Mouse (Mus musculus) kidney, postnatal 0 days (tissue): ENCODE measurements around the gene Cdk6. TPM values are rescaled to one million over a fixed set of nuclear protein-coding genes. Genes with fewer than 3 reads are reported as not detected.
"Not testable (repeated sequence)": the region's sequence is repeated elsewhere in the genome, so short reads cannot be mapped to it uniquely, and the experiment has no call there.

Experiments used
- ATAC-seq: fragments of 200-750 bp; cut with Nextera tagmentation; replicated peaks from 2 replicates; pipeline ENCODE4 v1.8.0; 2017; ENCODE audit warnings: low read depth, moderate number of reproducible peaks, moderate TSS enrichment, moderate library complexity; ENCODE audit not compliant: low FRiP score
- DNase-seq: peaks from one replicate; pipeline ENCODE4 v3.0.0-alpha.2; 2016; ENCODE audit warnings: low spot score
- H3K27ac ChIP-seq: fragments of 300-500 bp; sonication (generic); 2 replicates; pipeline ENCODE4 v1.5.1; 2014; ENCODE audit warnings: mild to moderate bottlenecking
- H3K27me3 ChIP-seq: fragments of 300-500 bp; sonication (generic); 2 replicates; pipeline ENCODE4 v1.6.1; 2014; ENCODE audit warnings: low read length, mixed read lengths; ENCODE audit not compliant: insufficient read depth
- H3K36me3 ChIP-seq: fragments of 300-500 bp; sonication (generic); 2 replicates; pipeline ENCODE4 v1.6.1; 2014; ENCODE audit warnings: low read length, mixed read lengths; ENCODE audit not compliant: insufficient read depth
- H3K4me1 ChIP-seq: fragments of 300-500 bp; sonication (generic); replicated peaks from 2 replicates; pipeline ENCODE4 v1.6.1; 2014; ENCODE audit warnings: antibody characterized with exemption, low read length, mixed read lengths; ENCODE audit not compliant: insufficient read depth
- H3K4me2 ChIP-seq: fragments of 300-500 bp; sonication (generic); 2 replicates; pipeline ENCODE4 v1.6.1; 2014; ENCODE audit warnings: mild to moderate bottlenecking, low read length, moderate library complexity, mixed read lengths
- H3K4me3 ChIP-seq: fragments of 300-500 bp; sonication (generic); replicated peaks from 2 replicates; pipeline ENCODE4 v1.5.1; 2014; ENCODE audit warnings: low read depth, low read length
- H3K9ac ChIP-seq: fragments of 300-500 bp; sonication (generic); 2 replicates; pipeline ENCODE4 v1.6.1; 2014; ENCODE audit warnings: low read depth, low read length
- H3K9me3 ChIP-seq: fragments of 300-500 bp; sonication (generic); replicated peaks from 2 replicates; pipeline ENCODE4 v1.6.1; 2016; ENCODE audit warnings: low read length, inconsistent platforms, mixed read lengths
- CTCF ChIP-seq: IDR thresholded peaks from 2 replicates; pipeline ENCODE4 v1.5.1; 2016; ENCODE audit warnings: antibody characterized with exemption, low read depth, mild to moderate bottlenecking, moderate library complexity
- WGBS: fragments of 180-500 bp; shearing (Covaris S2); extraction: QIAGEN DNeasy Blood & Tissue Kit; methylation state at CpG from one replicate; pipeline ENCODE4 v1.1.7; 2014; 5-methylcytosine and 5-hydroxymethylcytosine counted together
- polyA plus RNA-seq: library from polyadenylated mRNA; unstranded; fragments of >200 nt; fragmentation: Nextera tagmentation; extraction: Ambion mirVana; gene quantifications from 2 replicates; pipeline ENCODE4 v1.2.1, GENCODE M21; 2015

Cdk6 gene
- polyA plus RNA-seq, 1 experiment from 2014 or later: 20.1 TPM

- Histone ChIP-seq H3K36me3 (no peaks in the 10 kb centered on the region), H3K4me2 (no peak overlapping the region), H3K4me3 (no peak overlapping the region), H3K27ac (no peak overlapping the region), H3K9ac (no peak overlapping the region), H3K27me3 (no peaks in the 10 kb centered on the region), H3K9me3 (no peaks in the 10 kb centered on the region), H3K4me1 (no peaks in the 10 kb centered on the region)
- WGBS: 52% methylated on average over 1 of the region's 1 CpGs
- ATAC-seq (no peak), DNase-seq (no peak)
- no peak for TF ChIP-seq CTCF
Measured at GRCm38 (mm10) chr5:3329361-3329760, 11.9 kb upstream of the Cdk6 start.

DNA sequence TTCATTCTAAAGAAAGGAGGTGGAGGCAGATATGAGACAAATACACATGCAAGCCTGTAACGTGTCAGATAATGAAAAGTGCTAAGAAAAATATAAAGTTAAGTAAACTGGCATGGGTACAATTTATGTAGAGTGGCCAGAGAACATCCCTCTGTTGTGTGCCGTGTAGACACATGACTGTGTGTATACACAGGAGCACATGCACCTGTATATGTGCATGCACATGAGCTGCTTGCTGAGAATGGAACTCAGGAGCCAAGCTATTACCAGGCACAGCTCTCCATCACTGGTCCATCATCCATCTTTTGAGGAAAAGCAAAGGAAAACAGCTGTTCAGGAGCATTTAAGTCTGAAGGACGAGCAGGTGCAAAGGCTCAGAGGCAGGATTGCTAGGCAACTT lies 10.4 kb upstream of the Cdk6 start:
- Histone ChIP-seq H3K27me3 (no peaks in the 10 kb centered on the region), H3K36me3 (no peaks in the 10 kb centered on the region), H3K4me3 (no peak overlapping the region), H3K9me3 (no peaks in the 10 kb centered on the region), H3K4me1 (no peaks in the 10 kb centered on the region), H3K9ac (no peak overlapping the region), H3K27ac (no peak overlapping the region), H3K4me2 (no peak overlapping the region)
- no peak for ATAC-seq
- 63% methylated on average over 3 of the region's 3 CpGs for WGBS
- no peak for DNase-seq
- no peak for TF ChIP-seq CTCF

DNA sequence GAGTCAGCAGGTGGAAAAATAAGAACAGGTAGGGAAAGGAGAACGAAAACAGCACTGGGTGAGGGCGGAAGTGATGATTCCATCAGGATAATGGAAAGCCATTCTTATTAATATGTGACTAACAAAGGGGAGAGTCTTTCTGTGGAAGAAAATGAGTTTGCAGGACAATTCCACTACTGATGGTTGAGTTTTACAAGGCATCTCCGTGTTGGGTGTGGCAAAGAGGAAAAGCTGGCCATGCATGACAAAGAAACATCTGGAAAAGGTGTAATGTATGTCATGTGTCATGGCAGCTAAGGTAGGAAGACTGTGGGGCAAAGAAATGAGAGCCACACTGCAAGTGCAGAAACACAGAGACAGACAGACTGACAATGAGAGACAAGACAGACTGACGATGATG lies 8.3 kb upstream of the Cdk6 start:
- ATAC-seq, H3K27ac ChIP-seq, H3K4me2 ChIP-seq, H3K4me1 ChIP-seq, H3K9ac ChIP-seq, DNase-seq, H3K9me3 ChIP-seq, H3K36me3 ChIP-seq, H3K27me3 ChIP-seq, H3K4me3 ChIP-seq: not testable (repeated sequence)
- WGBS: 81% methylated on average over 4 of the region's 4 CpGs

DNA sequence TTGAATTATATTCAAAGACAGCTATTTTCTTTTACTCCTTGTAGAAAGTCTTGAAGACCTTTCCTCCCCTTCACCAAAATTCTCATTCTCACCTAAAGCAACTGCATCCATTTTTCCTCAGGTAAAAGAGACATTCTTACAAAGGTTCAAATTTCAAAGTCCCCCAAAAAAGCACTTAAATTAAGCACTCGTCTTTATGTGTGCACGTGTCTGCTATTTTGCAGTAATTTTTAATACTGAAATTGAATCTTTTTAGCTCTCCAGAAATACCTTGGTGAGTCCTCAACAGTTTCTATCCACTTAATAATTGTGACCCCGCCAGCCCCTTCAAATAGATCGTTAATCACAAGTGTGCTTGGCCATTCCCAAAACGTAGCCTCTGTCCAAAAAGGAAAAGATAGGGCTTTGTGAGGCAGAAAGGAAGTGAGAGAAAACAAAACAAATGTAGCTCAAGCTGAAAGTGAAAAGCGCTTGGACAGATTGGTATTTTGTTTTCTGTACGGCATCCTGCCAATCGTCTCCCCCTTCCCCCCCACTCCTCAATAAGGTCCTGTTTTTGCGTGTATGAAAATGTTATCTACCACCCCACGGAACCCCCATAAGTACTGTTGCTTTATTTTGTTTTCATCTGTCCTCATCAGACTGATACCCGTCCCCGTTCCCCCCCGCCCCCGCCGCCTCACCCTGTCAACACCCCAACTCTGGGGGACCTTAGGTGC lies 786 bp upstream of the Cdk6 start:
- H3K36me3 ChIP-seq, H3K27me3 ChIP-seq, DNase-seq, H3K9me3 ChIP-seq, H3K4me1 ChIP-seq, ATAC-seq: not testable (repeated sequence)
- Histone ChIP-seq H3K9ac (peak overlapping the region; percentile 63), H3K27ac (0 out of 2 replicates have a peak overlapping the region, but pooled peaks have one; percentile 5), H3K4me3 (peak overlapping the region; percentile 66), H3K4me2 (peak overlapping the region; percentile 68)
- 3% methylated on average over 15 of the region's 15 CpGs for WGBS

DNA sequence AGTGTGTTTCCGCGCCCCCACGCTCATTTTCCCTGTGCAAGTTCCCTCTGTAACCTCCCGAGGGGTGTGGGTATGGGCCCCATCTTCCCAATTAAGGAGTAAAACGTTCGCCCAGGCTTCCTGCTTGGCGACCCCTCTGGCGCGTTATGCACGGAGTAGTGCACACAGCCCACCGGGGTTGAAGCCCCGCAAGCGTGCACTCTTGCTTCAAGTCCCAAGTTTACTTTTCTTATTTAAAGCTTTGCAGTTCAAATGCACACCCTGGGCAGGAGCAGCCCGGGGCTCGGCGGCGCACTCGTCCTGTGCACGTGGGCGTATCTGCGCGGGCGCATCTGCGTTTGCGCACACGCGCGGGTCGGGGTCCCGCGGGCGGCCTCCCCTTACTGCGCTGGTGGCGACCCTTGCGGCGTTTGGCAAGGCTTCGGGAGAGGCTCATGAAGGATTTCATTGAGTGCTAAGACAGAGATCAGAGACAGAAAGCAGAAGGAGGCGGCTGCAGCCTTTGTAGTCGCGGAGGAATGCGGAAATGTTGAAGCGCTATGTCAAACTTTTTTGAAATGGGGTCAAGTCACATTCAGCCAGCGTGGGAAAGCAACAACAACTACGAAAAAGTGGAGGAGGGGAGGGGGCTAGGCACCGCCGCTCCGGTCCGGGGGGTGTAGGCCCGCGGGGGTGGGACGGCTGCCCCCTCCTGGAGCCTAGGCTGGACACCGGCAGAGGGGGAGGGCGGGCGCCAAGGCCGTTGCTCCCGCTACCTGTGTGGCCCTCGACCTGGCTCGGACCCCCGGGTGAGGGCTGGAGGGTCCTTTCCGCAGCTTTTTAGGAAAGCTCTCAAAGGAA lies 866 bp downstream of the Cdk6 start:
- Histone ChIP-seq H3K9ac (peak overlapping the region; percentile 63), H3K9me3 (no peaks in the 10 kb centered on the region), H3K4me2 (peak overlapping the region; percentile 68), H3K36me3 (no peaks in the 10 kb centered on the region), H3K4me1 (no peaks in the 10 kb centered on the region), H3K4me3 (peak overlapping the region; percentile 66), H3K27me3 (no peaks in the 10 kb centered on the region), H3K27ac (peak overlapping the region; percentile 60)
- peak; percentile 57 for ATAC-seq
- no peak for TF ChIP-seq CTCF
- WGBS: under 1% methylated on average over 60 of the region's 60 CpGs
- peak; percentile 79 for DNase-seq

DNA sequence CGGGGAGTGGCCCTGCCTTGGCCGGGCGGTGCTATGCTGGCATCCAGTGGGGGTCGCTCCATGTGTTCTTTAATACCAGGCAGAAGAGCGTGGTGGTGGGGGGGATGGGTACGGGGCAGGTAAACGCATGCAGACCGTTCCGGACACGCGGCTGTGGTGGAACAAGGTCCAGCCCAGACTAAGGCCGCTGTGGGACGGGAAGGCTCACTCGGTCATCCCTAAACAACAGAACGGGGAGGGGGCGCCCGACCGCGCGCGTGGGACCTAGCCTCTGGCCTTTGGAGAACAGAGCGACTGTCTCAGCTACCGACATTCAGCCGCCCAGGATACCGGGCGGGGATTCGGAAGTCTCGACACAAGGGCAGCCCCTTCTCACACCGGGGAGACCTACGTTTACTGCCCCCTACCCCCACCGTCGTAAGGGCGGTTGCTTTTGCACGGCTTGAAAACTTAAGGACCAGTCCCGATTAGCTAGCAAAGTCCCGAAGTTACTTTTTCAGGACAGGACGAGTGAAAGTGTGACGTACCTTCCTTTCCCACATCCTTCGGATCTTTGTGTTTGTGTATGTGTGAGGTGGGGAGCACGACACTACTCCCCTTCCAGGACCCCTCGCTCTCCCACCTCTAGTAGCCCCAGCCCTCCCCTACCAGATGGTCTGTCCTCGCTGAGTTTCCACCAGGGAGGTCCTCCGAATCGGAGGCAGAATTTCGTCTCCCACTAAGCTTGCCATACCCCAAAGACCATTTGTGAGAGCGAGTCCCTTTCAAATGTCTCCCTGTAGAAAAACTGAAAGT lies 1.7 kb downstream of the Cdk6 start:
- H3K36me3 ChIP-seq: no peaks in the 10 kb centered on the region
- peak; percentile 68 for ATAC-seq
- H3K9ac ChIP-seq: peak overlapping the region; percentile 63
- H3K4me1 ChIP-seq: no peaks in the 10 kb centered on the region
- peak; percentile 41; the same call in 1 of the 2 replicates for TF ChIP-seq CTCF
- H3K4me3 ChIP-seq: peak overlapping the region; percentile 66
- H3K27me3 ChIP-seq: no peaks in the 10 kb centered on the region
- DNase-seq: peak; percentile 62
- peak overlapping the region; percentile 68 for H3K4me2 ChIP-seq
- H3K27ac ChIP-seq: peak overlapping the region; percentile 60
- WGBS: under 1% methylated on average over 46 of the region's 46 CpGs
- H3K9me3 ChIP-seq: no peaks in the 10 kb centered on the region
